Mouse (Mus musculus) forebrain, postnatal 0 days (tissue): ENCODE measurements around the gene Prkca. TPM values are rescaled to one million over a fixed set of nuclear protein-coding genes. Genes with fewer than 3 reads are reported as not detected.

Experiments
- ATAC-seq: fragments of 200-750 bp; cut with Nextera tagmentation; 2 replicates; pipeline ENCODE4 v1.8.0; 2017; ENCODE audit warnings: mild to moderate bottlenecking, moderate library complexity
- DNase-seq: peaks from one replicate; pipeline ENCODE4 v3.0.0-alpha.2; 2015
- H3K27ac ChIP-seq: fragments of 300-500 bp; sonication (generic); 2 replicates; pipeline ENCODE4 v1.5.1; 2014; ENCODE audit warnings: low read depth, mild to moderate bottlenecking, antibody characterized with exemption, low read length, moderate library complexity, mixed read lengths
- H3K27me3 ChIP-seq: fragments of 300-500 bp; sonication (generic); 2 replicates; pipeline ENCODE4 v1.6.1; 2014; ENCODE audit warnings: mild to moderate bottlenecking, low read length, mixed read lengths; ENCODE audit not compliant: insufficient read depth
- H3K36me3 ChIP-seq: fragments of 300-500 bp; sonication (generic); 2 replicates; pipeline ENCODE4 v1.6.1; 2014; ENCODE audit warnings: mild to moderate bottlenecking, moderate library complexity; ENCODE audit not compliant: insufficient read depth
- H3K4me1 ChIP-seq: fragments of 300-500 bp; sonication (generic); 2 replicates; pipeline ENCODE4 v1.6.1; 2014; ENCODE audit warnings: antibody characterized with exemption; ENCODE audit not compliant: insufficient read depth
- H3K4me2 ChIP-seq: fragments of 300-500 bp; sonication (generic); 2 replicates; pipeline ENCODE4 v1.6.1; 2014; ENCODE audit warnings: low read depth, mild to moderate bottlenecking, moderate library complexity
- H3K4me3 ChIP-seq: fragments of 300-500 bp; sonication (generic); 2 replicates; pipeline ENCODE4 v1.5.1; 2014; ENCODE audit warnings: low read depth, low read length, mixed read lengths
- H3K9ac ChIP-seq: fragments of 300-500 bp; sonication (generic); 2 replicates; pipeline ENCODE4 v1.6.1; 2014; ENCODE audit warnings: mild to moderate bottlenecking
- H3K9me3 ChIP-seq: fragments of 300-500 bp; sonication (generic); 2 replicates; pipeline ENCODE4 v1.6.1; 2016; ENCODE audit warnings: low read length
- CTCF ChIP-seq: sonication (generic); IDR thresholded peaks from 2 replicates; pipeline ENCODE4 v1.5.1; 2016; ENCODE audit warnings: antibody characterized with exemption, control low read depth, low read depth
- WGBS: fragments of 180-500 bp; shearing (Covaris S2); extraction: QIAGEN DNeasy Blood & Tissue Kit; methylation state at CpG from one replicate; pipeline ENCODE4 v1.1.7; 2014; 5-methylcytosine and 5-hydroxymethylcytosine counted together
- polyA plus RNA-seq: library from polyadenylated mRNA; unstranded; fragments of >200 nt; fragmentation: Nextera tagmentation; extraction: Ambion mirVana; gene quantifications from 2 replicates; pipeline ENCODE4 v1.2.1, GENCODE M21; 2015
- total RNA-seq: library from RNA; depleted of rRNA; stranded (reverse); fragments of >200 nt; gene quantifications from 2 replicates; pipeline ENCODE4 v1.2.3, GENCODE M21; 2014

Prkca gene
- total and polyA plus RNA-seq, 2 experiments from 2014 or later = 5.0 to 30.0 TPM

GRCm38 (mm10) chr11:108376815-108377214 lies 33.1 kb upstream of the Prkca start:
- TF ChIP-seq CTCF = no peak
- 92% methylated on average over 7 of the region's 7 CpGs for WGBS
- H3K4me2 ChIP-seq = no peak overlapping the region
- H3K4me3 ChIP-seq = no peak overlapping the region
- no peak overlapping the region for H3K27ac ChIP-seq
- H3K9me3 ChIP-seq = no peaks in the 10 kb centered on the region
- no peak overlapping the region for H3K9ac ChIP-seq
- H3K4me1 ChIP-seq = 0 out of 2 replicates have a peak, but pooled peaks cover 3% of the 10 kb centered on the region
- no peaks in the 10 kb centered on the region for H3K27me3 ChIP-seq
- DNase-seq (no peak), ATAC-seq (no peak)
- no peaks in the 10 kb centered on the region for H3K36me3 ChIP-seq

- H3K27me3 ChIP-seq = no peaks in the 10 kb centered on the region
- DNase-seq = no peak
- TF ChIP-seq CTCF = no peak
- WGBS = 64% methylated on average over 1 of the region's 1 CpGs
- H3K4me3 ChIP-seq = no peak overlapping the region
- H3K4me2 ChIP-seq = no peak overlapping the region
- H3K9me3 ChIP-seq = no peaks in the 10 kb centered on the region
- ATAC-seq = no peak
- H3K9ac ChIP-seq = no peak overlapping the region
- no peaks in the 10 kb centered on the region for H3K4me1 ChIP-seq
- H3K27ac ChIP-seq = no peak overlapping the region
- H3K36me3 ChIP-seq = no peaks in the 10 kb centered on the region
Observed at GRCm38 (mm10) chr11:108367046-108367445, 23.3 kb upstream of the Prkca start.

- Histone ChIP-seq H3K27me3 (no peaks in the 10 kb centered on the region), H3K4me3 (no peak overlapping the region), H3K36me3 (no peaks in the 10 kb centered on the region), H3K9me3 (no peaks in the 10 kb centered on the region), H3K4me2 (no peak overlapping the region), H3K9ac (no peak overlapping the region), H3K4me1 (no peaks in the 10 kb centered on the region), H3K27ac (no peak overlapping the region)
- ATAC-seq (no peak), DNase-seq (no peak)
- 74% methylated on average over 7 of the region's 7 CpGs for WGBS
- no peak for TF ChIP-seq CTCF
Observed at GRCm38 (mm10) chr11:108365600-108365999, 21.9 kb upstream of the Prkca start.

GRCm38 (mm10) chr11:108364945-108365589 lies 21.3 kb upstream of the Prkca start:
- no peak overlapping the region for H3K4me2 ChIP-seq
- ATAC-seq = no peak
- no peak for TF ChIP-seq CTCF
- H3K27ac ChIP-seq = no peak overlapping the region
- DNase-seq = no peak
- no peaks in the 10 kb centered on the region for H3K4me1 ChIP-seq
- H3K9ac ChIP-seq = no peak overlapping the region
- no peaks in the 10 kb centered on the region for H3K27me3 ChIP-seq
- H3K4me3 ChIP-seq = no peak overlapping the region
- WGBS = 52% methylated on average over 6 of the region's 7 CpGs
- no peaks in the 10 kb centered on the region for H3K9me3 ChIP-seq
- no peaks in the 10 kb centered on the region for H3K36me3 ChIP-seq

GRCm38 (mm10) chr11:108363991-108364390 lies 20.3 kb upstream of the Prkca start:
- Histone ChIP-seq H3K27ac (no peak overlapping the region), H3K36me3 (no peaks in the 10 kb centered on the region), H3K9ac (no peak overlapping the region), H3K4me1 (no peaks in the 10 kb centered on the region), H3K9me3 (no peaks in the 10 kb centered on the region), H3K4me3 (no peak overlapping the region), H3K4me2 (no peak overlapping the region), H3K27me3 (no peaks in the 10 kb centered on the region)
- 89% methylated on average over 4 of the region's 4 CpGs for WGBS
- DNase-seq = no peak
- ATAC-seq = no peak
- no peak for TF ChIP-seq CTCF

- Histone ChIP-seq H3K4me3 (no peak overlapping the region), H3K36me3 (no peaks in the 10 kb centered on the region), H3K4me1 (no peaks in the 10 kb centered on the region), H3K9me3 (no peaks in the 10 kb centered on the region), H3K27me3 (no peaks in the 10 kb centered on the region), H3K4me2 (no peak overlapping the region), H3K27ac (no peak overlapping the region), H3K9ac (no peak overlapping the region)
- WGBS = 92% methylated on average over 5 of the region's 5 CpGs
- DNase-seq (no peak), ATAC-seq (no peak)
- TF ChIP-seq CTCF = no peak
Observed at GRCm38 (mm10) chr11:108362965-108363364, 19.2 kb upstream of the Prkca start.

GRCm38 (mm10) chr11:108360983-108361382 lies 17.3 kb upstream of the Prkca start:
- no peak overlapping the region for H3K4me3 ChIP-seq
- H3K9ac ChIP-seq = no peak overlapping the region
- no peaks in the 10 kb centered on the region for H3K27me3 ChIP-seq
- no peak overlapping the region for H3K27ac ChIP-seq
- no peaks in the 10 kb centered on the region for H3K9me3 ChIP-seq
- no peaks in the 10 kb centered on the region for H3K36me3 ChIP-seq
- no peak overlapping the region for H3K4me2 ChIP-seq
- 91% methylated on average over 4 of the region's 4 CpGs for WGBS
- no peak for TF ChIP-seq CTCF
- no peak for DNase-seq
- ATAC-seq = no peak
- H3K4me1 ChIP-seq = no peaks in the 10 kb centered on the region
